Mouse (Mus musculus) heart, embryonic 12.5 days (tissue): ENCODE results near the gene Cgref1. TPM values are rescaled to one million over a fixed set of nuclear protein-coding genes. Genes with fewer than 3 reads are reported as not detected.

ENCODE experiments used
- polyA plus RNA-seq: library from polyadenylated mRNA; unstranded; fragments of >200 nt; fragmentation: Nextera tagmentation; extraction: Ambion mirVana; gene quantifications from 2 replicates; pipeline ENCODE4 v1.2.1, GENCODE M21; 2016

The Cgref1 gene
- polyA plus RNA-seq, 1 experiment from 2014 or later, result 4.9 TPM

Other genes with a start within 250 kb of the Cgref1 start
- 3.6 and 4.4 TPM in 2 replicates for gene Dpysl5, start 234.0 kb downstream of the Cgref1 start, polyA plus RNA-seq
- gene Mapre3, start 130.9 kb downstream of the Cgref1 start, polyA plus RNA-seq, result 18.3 and 19.6 TPM in 2 replicates
- gene Tmem214, start 77.6 kb downstream of the Cgref1 start, polyA plus RNA-seq, result 81.9 and 84.8 TPM in 2 replicates
- gene Agbl5, start 56.9 kb downstream of the Cgref1 start, polyA plus RNA-seq, result 12.5 and 14.4 TPM in 2 replicates
- gene Ost4, start 37.8 kb downstream of the Cgref1 start, polyA plus RNA-seq, result 386 and 388 TPM in 2 replicates
- gene Emilin1, start 32.2 kb downstream of the Cgref1 start, polyA plus RNA-seq, result 179 and 187 TPM in 2 replicates
- gene Khk, start 24.2 kb downstream of the Cgref1 start, polyA plus RNA-seq, result 6.5 and 8.1 TPM in 2 replicates
- gene Preb, start 14.8 kb upstream of the Cgref1 start, polyA plus RNA-seq, result 86.0 and 89.0 TPM in 2 replicates
- gene Tcf23, start 23.1 kb upstream of the Cgref1 start, polyA plus RNA-seq, result 0.18 and 0.22 TPM in 2 replicates
- 102 and 107 TPM in 2 replicates for gene Atraid, start 102.7 kb upstream of the Cgref1 start, polyA plus RNA-seq
- gene Slc5a6, start 103.3 kb upstream of the Cgref1 start, polyA plus RNA-seq, result 7.9 and 8.0 TPM in 2 replicates
- gene Cad, start 109.2 kb upstream of the Cgref1 start, polyA plus RNA-seq, result 38.4 and 39.2 TPM in 2 replicates
- not detected in 2 replicates for gene Dnajc5g, start 160.7 kb upstream of the Cgref1 start, polyA plus RNA-seq
- 0.39 and 0.47 TPM in 2 replicates for gene Slc30a3, start 162.6 kb upstream of the Cgref1 start, polyA plus RNA-seq
- 12.8 and 12.9 TPM in 2 replicates for gene Trim54, start 171.1 kb upstream of the Cgref1 start, polyA plus RNA-seq
- 0.38 TPM in 1 of 2 replicates, not detected in the other for gene Ucn, start 193.2 kb upstream of the Cgref1 start, polyA plus RNA-seq
- gene Mpv17, start 208.7 kb upstream of the Cgref1 start, polyA plus RNA-seq, result 66.8 and 68.8 TPM in 2 replicates
- gene Gm29609, start 234.3 kb upstream of the Cgref1 start, polyA plus RNA-seq, result 1.0 and 1.3 TPM in 2 replicates
- 58.8 and 63.7 TPM in 2 replicates for gene Gtf3c2, start 234.6 kb upstream of the Cgref1 start, polyA plus RNA-seq
- 112 and 116 TPM in 2 replicates for gene Snx17, start 247.6 kb upstream of the Cgref1 start, polyA plus RNA-seq
- 52.3 and 60.5 TPM in 2 replicates for gene Eif2b4, start 247.8 kb upstream of the Cgref1 start, polyA plus RNA-seq